Mouse (Mus musculus) T-cell, adult 66 days (primary cell): ENCODE data around the gene Mlkl. TPM values are rescaled to one million over a fixed set of nuclear protein-coding genes. Genes with fewer than 3 reads are reported as not detected.

Experiments used
- total RNA-seq, 2 experiments: library from RNA; stranded (reverse); gene quantifications; 3 replicates in 1 of 2; 4 replicates in 1 of 2; pipeline ENCODE4 v1.2.4; 2023

Gene Mlkl
- total RNA-seq: 1 to 10 TPM; 1.5 to 1.7 TPM

DNA sequence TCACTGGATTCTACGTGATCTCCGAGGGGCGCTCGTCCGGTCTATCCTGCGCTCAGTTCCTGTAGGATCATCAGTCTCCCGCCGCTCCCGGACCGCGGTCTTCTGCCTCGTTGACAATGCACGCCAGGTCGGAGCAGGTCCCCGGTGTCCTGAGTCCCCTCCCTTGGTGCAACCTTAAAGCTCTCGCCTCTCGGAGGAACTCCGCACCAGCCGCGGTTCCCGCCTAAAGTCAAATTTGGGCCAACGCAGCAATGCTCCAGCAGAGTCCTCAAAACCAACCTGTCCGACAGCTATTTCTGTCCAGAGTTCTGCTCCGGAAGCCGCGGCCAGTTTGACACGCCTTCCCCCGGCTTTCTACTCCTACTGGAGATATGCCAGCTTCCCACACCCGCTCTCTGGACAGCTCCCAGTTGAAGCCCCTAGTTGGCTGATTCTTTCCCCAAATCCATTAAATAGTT lies at the start of gene Mlkl:
TSS of gene Mlkl (minus strand) at position 288 of the 458 bp plus-strand sequence.

DNA sequence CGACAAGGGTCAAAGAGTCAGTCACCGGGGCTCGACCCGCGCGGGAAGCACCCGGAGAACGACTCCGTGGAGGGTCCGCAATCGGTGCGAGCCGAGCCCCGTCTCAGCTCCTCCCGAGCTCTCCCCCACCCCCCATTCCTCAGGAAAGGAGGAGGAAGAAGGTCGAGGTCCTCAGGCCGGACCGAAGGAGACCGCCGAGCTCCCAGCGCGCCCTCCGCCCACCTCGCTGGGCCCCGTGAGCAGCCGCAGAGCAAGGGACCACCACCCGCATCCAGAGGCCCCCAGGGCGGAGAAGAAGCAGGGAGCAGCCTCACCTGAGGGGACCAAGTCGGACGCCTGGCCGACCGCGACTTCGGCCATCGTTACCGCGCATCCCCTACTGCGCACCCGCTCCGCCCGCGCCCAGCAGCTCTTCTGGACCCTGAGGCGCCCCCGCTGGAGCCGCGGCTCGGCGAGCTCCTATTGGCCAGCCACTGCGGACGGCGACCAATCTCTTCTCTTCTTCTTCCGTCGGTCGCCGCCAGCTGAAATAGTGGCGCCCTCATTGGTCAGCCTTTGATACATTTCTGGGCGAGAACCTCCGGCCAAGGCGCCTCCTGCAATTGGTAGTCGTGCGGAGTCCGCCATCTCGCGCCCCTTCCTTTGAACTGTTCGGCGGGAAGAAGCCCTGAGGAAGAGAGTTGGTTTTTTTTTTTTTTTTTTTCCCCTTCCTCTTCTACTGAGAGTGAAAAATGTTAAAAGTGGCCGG lies 38.0 kb downstream of the Mlkl start, which contains the start of gene Rfwd3:
TSS of gene Rfwd3 (minus strand) at position 402 of the 748 bp plus-strand sequence.

Other genes with a start within 250 kb of the Mlkl start
- gene Clec18a, start 245.8 kb downstream of the Mlkl start, total RNA-seq: not detected
- 10 to 100 TPM; 21.6 to 28.1 TPM for gene Pdpr, start 243.5 kb downstream of the Mlkl start, total RNA-seq
- gene Glg1, start 79.0 kb downstream of the Mlkl start, total RNA-seq: 10 to 100 TPM; 70.4 to 76.2 TPM
- 10 to 100 TPM; 29.0 to 32.7 TPM for gene Rfwd3, start 38.0 kb downstream of the Mlkl start, total RNA-seq
- gene Fa2h, start 55.6 kb upstream of the Mlkl start, total RNA-seq: not detected
- 10 to 100 TPM; 11.9 to 15.2 TPM for gene Wdr59, start 183.9 kb upstream of the Mlkl start, total RNA-seq
- gene Znrf1, start 197.9 kb upstream of the Mlkl start, total RNA-seq: 100 to 1,000 TPM; 133 TPM